Mouse (Mus musculus) cerebellum, adult 2 months (tissue): ENCODE data around the gene Slc35e3.

ENCODE experiments used
- CTCF ChIP-seq: fragments of 200-500 bp; IDR thresholded peaks from 2 replicates; pipeline ENCODE4 v1.5.1; 2011; ENCODE audit warnings: low read depth, mild to moderate bottlenecking, control low read depth, low read length, moderate library complexity, borderline replicate concordance; ENCODE audit not compliant: insufficient read depth
- POLR2A ChIP-seq: fragments of 200-500 bp; IDR thresholded peaks from 2 replicates; pipeline ENCODE4 v1.6.1; 2011; ENCODE audit warnings: low read length, control low read depth, borderline replicate concordance; ENCODE audit not compliant: insufficient read depth

DNA sequence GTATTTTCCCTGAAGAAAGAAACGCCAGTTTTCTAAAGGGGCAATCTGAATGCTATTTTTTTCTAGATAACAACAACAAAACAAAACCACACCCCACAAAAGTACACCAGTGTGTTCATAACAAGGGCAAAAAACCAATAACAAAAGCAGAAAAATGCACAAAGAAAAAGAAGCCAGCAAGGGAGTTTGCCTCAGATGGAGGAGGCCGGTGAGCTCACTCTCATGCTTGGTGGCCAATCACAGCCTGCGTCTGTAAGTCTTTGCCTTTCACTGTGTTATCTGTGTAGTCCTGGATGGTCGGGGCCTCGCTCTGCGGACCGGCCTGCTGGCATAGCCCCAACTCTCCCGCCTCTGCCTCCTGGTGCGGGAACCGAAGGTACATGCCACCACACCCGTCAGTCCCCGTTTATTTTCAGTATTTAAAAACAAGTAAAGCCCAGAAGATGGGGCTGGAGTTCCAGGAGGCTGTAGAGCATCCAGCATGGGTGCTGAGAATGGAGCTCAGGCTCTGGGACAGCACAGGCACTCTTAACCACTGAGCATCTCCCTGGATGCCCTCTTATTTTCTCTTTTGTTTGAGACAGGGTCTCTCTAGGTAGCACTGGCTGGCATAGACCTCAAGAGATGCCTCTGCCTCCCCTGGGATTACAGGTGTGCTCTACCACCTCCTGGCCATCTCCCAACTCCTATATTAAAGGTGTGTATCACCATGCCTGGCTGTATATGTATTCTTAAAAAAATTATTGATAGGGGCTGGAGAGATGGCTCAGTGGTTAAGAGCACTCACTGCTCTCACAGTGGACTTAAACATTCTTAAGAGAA, 30.3 kb upstream of the Slc35e3 start:
- TF ChIP-seq POLR2A (no peak), CTCF (no peak)
